Mouse (Mus musculus) midbrain, postnatal 0 days (tissue): ENCODE data around the gene Hist1h2ak. TPM values are rescaled to one million over a fixed set of nuclear protein-coding genes. Genes with fewer than 3 reads are reported as not detected.
"Not testable (repeated sequence)": the region's sequence is repeated elsewhere in the genome, so short reads cannot be mapped to it uniquely, and the experiment has no call there.

Source experiments
- ATAC-seq: fragments of 200-750 bp; cut with Nextera tagmentation; 2 replicates; pipeline ENCODE4 v1.8.0; 2017; ENCODE audit warnings: moderate number of reproducible peaks, mild to moderate bottlenecking, moderate TSS enrichment, moderate library complexity; ENCODE audit not compliant: low FRiP score
- DNase-seq: peaks from one replicate; pipeline ENCODE4 v3.0.0-alpha.2; 2015; ENCODE audit warnings: low spot score
- H3K27ac ChIP-seq: fragments of 300-500 bp; sonication (generic); 2 replicates; pipeline ENCODE4 v1.5.1; 2014; ENCODE audit warnings: low read depth, mild to moderate bottlenecking, low read length, mixed read lengths
- H3K27me3 ChIP-seq: fragments of 300-500 bp; sonication (generic); 2 replicates; pipeline ENCODE4 v1.6.1; 2014; ENCODE audit warnings: low read length, control low read depth, mixed read lengths; ENCODE audit not compliant: insufficient read depth
- H3K36me3 ChIP-seq: fragments of 300-500 bp; sonication (generic); 2 replicates; pipeline ENCODE4 v1.6.1; 2014; ENCODE audit warnings: low read length, control low read depth, mixed read lengths; ENCODE audit not compliant: insufficient read depth
- H3K4me1 ChIP-seq: fragments of 300-500 bp; sonication (generic); 2 replicates; pipeline ENCODE4 v1.6.1; 2014; ENCODE audit warnings: mild to moderate bottlenecking, control low read depth, antibody characterized with exemption, low read length, mixed read lengths; ENCODE audit not compliant: insufficient read depth
- H3K4me2 ChIP-seq: fragments of 300-500 bp; sonication (generic); 2 replicates; pipeline ENCODE4 v1.6.1; 2014; ENCODE audit warnings: low read depth, mild to moderate bottlenecking, low read length, mixed read lengths; ENCODE audit not compliant: poor library complexity, severe bottlenecking
- H3K4me3 ChIP-seq: fragments of 300-500 bp; sonication (generic); 2 replicates; pipeline ENCODE4 v1.5.1; 2014; ENCODE audit warnings: low read depth, mild to moderate bottlenecking, low read length, moderate library complexity
- H3K9ac ChIP-seq: fragments of 300-500 bp; sonication (generic); replicated peaks from 2 replicates; pipeline ENCODE4 v1.6.1; 2014; ENCODE audit warnings: mild to moderate bottlenecking, low read length, moderate library complexity, mixed read lengths; ENCODE audit not compliant: poor library complexity, severe bottlenecking
- H3K9me3 ChIP-seq: fragments of 300-500 bp; sonication (generic); 2 replicates; pipeline ENCODE4 v1.6.1; 2016; ENCODE audit warnings: low read length, control low read depth
- CTCF ChIP-seq: IDR thresholded peaks from 2 replicates; pipeline ENCODE4 v1.5.1; 2016; ENCODE audit warnings: antibody characterized with exemption, mild to moderate bottlenecking
- WGBS: fragments of 180-500 bp; shearing (Covaris S2); extraction: QIAGEN DNeasy Blood & Tissue Kit; methylation state at CpG from one replicate; pipeline ENCODE4 v1.1.7; 2014; 5-methylcytosine and 5-hydroxymethylcytosine counted together
- polyA plus RNA-seq: library from polyadenylated mRNA; unstranded; fragments of >200 nt; fragmentation: Nextera tagmentation; extraction: Ambion mirVana; gene quantifications from 2 replicates; pipeline ENCODE4 v1.2.1, GENCODE M21; 2015
- total RNA-seq: library from RNA; depleted of rRNA; stranded (reverse); fragments of >200 nt; gene quantifications from 2 replicates; pipeline ENCODE4 v1.2.3, GENCODE M21; 2014

The Hist1h2ak gene
- total and polyA plus RNA-seq, 2 experiments from 2014 or later, result 4.6 to 276 TPM

DNA sequence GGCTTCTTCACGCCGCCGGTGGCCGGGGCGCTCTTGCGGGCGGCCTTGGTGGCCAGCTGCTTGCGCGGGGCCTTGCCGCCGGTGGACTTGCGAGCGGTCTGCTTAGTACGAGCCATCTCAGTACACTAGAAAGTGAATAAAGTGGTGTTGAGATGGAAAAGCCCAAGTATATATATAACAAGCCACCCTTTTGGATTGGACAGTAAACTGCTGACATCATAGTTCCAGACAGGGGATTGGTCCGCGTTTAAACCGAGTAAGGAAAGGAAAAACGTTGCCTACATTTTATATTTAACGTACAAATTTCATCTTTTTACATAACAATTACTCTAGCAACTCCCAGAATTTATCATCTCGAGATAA lies 29.6 kb upstream of the Hist1h2ak start, which contains the start of gene Hist1h3i:
Gene Hist1h3i, minus strand, starts transcription at position 116 of the 363 bp plus-strand sequence.
- ATAC-seq (peak; percentile 79), DNase-seq (peak; percentile 94)
- H3K9me3 ChIP-seq, result no peaks in the 10 kb centered on the region
- peaks cover 11% of the 10 kb centered on the region for H3K4me1 ChIP-seq
- H3K4me3 ChIP-seq, result peak within 1 kb of the TSS; percentile 37
- H3K27ac ChIP-seq, result no peak within 1 kb of the TSS
- peak within 1 kb of the TSS; percentile 46 for H3K9ac ChIP-seq
- WGBS, result 0% methylated on average over 13 of the region's 20 CpGs
- H3K4me2 ChIP-seq, result peak within 1 kb of the TSS; percentile 67
- no peaks in the 10 kb centered on the region for H3K27me3 ChIP-seq
- no peak for TF ChIP-seq CTCF
- H3K36me3 ChIP-seq, result no peaks in the 10 kb centered on the region

DNA sequence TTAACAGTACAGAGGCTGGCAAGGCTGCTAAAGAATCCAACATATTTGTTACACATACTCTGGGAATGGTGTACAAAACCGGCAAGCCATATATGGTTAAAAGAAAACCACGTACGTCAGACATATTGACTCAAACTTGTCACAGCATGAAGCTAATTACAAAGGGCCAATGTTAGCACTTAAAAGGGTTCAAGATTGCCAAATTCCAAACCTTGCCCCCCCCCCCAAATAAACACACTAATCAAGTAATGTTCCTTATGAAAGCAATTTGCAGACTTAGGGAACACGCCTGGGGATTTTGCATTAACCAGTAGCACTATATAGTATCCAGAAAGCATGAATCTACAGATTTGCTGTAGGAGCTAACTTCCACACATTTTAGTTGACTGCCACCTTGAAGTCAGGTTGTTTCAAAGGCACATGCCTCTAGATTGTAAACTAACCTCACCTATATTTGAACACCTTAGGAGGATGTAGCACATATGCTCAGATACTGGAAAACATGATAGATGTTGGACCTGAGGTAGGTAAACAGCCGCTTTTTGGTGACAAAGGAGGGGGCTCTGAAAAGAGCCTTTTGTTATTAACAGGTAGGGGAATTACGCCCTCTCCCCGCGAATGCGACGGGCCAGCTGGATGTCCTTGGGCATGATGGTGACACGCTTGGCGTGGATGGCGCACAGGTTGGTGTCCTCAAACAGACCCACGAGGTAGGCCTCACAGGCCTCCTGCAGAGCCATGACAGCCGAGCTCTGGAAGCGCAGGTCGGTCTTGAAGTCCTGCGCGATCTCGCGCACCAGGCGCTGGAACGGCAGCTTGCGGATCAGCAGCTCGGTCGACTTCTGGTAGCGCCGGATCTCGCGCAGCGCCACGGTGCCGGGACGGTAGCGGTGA lies 29.0 kb upstream of the Hist1h2ak start:
- H3K4me2 ChIP-seq, result peak overlapping the region; percentile 67
- H3K9me3 ChIP-seq, H3K36me3 ChIP-seq, ATAC-seq, H3K27me3 ChIP-seq, H3K27ac ChIP-seq: not testable (repeated sequence)
- H3K9ac ChIP-seq, result peak overlapping the region; percentile 46
- H3K4me1 ChIP-seq, result peaks cover 11% of the 10 kb centered on the region
- peak; percentile 26 for DNase-seq
- WGBS, result 2% methylated on average over 14 of the region's 35 CpGs
- peak overlapping the region; percentile 37 for H3K4me3 ChIP-seq

DNA sequence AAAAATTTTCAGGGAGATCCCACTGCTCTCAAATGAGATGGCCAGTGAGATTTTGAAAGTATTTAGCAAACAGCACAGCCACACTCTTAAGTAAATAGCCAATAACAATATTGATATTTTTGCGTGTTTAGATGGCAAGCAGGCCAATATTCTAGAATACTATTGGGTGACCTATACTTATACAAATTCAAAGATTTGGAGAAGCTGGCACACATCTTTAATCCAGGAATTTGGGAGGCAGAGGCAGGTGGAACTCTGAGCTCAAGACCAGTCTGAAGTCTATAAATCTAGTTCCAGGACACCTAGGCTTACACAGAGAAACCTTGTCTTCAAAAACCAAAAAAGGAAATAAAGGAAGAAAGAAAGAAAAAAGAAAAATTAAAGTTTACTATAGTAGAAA lies 28.0 kb upstream of the Hist1h2ak start:
- ATAC-seq (no peak), DNase-seq (no peak)
- no peaks in the 10 kb centered on the region for H3K9me3 ChIP-seq
- H3K27me3 ChIP-seq, result no peaks in the 10 kb centered on the region
- H3K4me2 ChIP-seq, result no peak overlapping the region
- no peak overlapping the region for H3K27ac ChIP-seq
- H3K9ac ChIP-seq, result no peak overlapping the region
- H3K4me1 ChIP-seq, result peaks cover 11% of the 10 kb centered on the region
- 93% methylated on average over 1 of the region's 1 CpGs for WGBS
- TF ChIP-seq CTCF, result no peak
- H3K36me3 ChIP-seq, result no peaks in the 10 kb centered on the region
- no peak overlapping the region for H3K4me3 ChIP-seq

DNA sequence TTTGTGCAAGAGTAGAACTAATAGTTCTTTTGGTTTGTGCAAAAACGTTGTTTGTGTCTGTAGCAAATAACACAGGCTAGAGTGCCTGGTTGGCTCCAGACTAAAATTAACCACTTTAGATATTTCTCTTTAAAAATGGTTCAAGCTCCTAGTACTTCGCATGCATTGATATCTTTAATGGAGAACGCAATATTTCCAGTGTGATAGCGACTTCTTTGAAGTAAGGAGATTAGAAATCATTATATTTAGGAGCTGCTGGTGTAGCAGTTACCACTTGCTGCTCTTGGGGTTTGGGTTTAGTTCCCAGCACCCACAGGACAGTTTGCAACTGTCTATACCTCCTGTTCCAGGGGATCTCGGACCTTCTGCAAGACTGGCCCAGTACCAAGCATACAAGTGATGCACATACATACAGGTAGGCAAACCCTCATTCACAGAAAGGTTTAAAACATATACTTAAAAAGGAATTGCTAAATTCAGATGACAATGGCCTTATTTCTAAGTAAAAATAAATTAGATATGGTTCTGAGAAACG lies 27.5 kb upstream of the Hist1h2ak start:
- DNase-seq (no peak), ATAC-seq (no peak)
- no peaks in the 10 kb centered on the region for H3K27me3 ChIP-seq
- no peak for TF ChIP-seq CTCF
- no peak overlapping the region for H3K4me3 ChIP-seq
- H3K4me2 ChIP-seq, result peak overlapping the region; percentile 86
- no peaks in the 10 kb centered on the region for H3K9me3 ChIP-seq
- no peak overlapping the region for H3K9ac ChIP-seq
- no peak overlapping the region for H3K27ac ChIP-seq
- H3K36me3 ChIP-seq, result no peaks in the 10 kb centered on the region
- 42% methylated on average over 6 of the region's 6 CpGs for WGBS
- H3K4me1 ChIP-seq, result peaks cover 11% of the 10 kb centered on the region

DNA sequence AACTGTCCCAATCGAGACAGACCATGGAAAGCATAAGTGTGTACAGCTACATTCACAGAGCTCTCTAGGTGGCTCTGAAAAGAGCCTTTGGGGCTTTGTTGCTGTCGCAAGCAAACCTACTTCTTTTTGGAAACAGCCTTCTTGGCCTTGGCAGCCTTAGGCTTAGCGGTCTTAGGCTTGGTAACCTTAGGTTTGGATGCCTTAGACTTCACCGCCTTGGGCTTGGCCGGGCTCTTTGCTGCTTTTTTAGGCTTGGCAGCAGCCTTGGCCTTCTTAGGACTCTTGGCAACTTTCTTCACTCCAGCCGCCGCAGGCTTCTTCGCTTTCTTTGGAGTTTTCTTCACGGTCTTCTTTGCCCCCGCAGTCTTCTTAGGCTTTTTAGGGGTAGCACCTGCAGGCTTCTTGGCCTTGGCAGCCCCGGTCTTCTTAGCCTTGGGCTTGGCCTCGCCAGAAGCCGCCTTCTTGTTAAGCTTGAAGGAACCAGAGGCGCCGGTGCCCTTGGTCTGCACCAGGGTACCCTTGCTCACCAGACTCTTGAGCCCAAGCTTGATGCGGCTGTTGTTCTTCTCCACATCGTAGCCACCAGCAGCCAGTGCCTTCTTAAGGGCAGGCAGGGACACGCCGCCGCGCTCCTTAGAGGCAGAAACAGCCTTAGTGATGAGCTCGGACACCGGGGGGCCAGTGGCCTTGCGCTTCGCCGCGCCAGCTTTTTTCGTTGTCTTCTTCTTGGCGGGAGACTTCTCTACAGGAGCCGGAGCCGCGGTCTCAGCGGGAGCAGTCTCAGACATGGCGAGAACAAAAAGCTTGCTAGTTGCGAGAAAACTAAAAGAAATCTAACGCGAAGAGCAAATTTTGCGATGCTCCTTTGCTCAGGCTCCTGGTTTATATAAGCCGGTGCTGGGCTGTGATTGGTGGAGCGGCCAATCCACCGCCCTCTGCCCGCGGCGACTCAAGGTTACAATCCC lies 26.4 kb upstream of the Hist1h2ak start, which contains the start of gene Hist1h1b:
Gene Hist1h1b, minus strand, starts transcription at position 859 of the 965 bp plus-strand sequence.
- H3K9ac ChIP-seq, result peak within 1 kb of the TSS; percentile 51; the same call in 1 of the 2 replicates
- H3K36me3 ChIP-seq, result no peaks in the 10 kb centered on the region
- H3K4me3 ChIP-seq, result peak within 1 kb of the TSS; percentile 52
- no peaks in the 10 kb centered on the region for H3K9me3 ChIP-seq
- 0% methylated on average over 44 of the region's 44 CpGs for WGBS
- H3K27me3 ChIP-seq, result no peaks in the 10 kb centered on the region
- peak within 1 kb of the TSS; percentile 86 for H3K4me2 ChIP-seq
- 0 out of 2 replicates have a peak within 1 kb of the TSS, but pooled peaks have one; percentile 9 for H3K27ac ChIP-seq
- H3K4me1 ChIP-seq, result peaks cover 11% of the 10 kb centered on the region
- ATAC-seq (no peak; the same call in 1 of the 2 replicates), DNase-seq (peak; percentile 64)
- TF ChIP-seq CTCF, result no peak
